Mouse (Mus musculus) neural tube, embryonic 12.5 days (tissue): ENCODE data around the gene Il1r1. TPM values are rescaled to one million over a fixed set of nuclear protein-coding genes. Genes with fewer than 3 reads are reported as not detected.

Experiments
- ATAC-seq: fragments of 200-750 bp; cut with Nextera tagmentation; 2 replicates; pipeline ENCODE4 v1.8.0; 2017; ENCODE audit warnings: low read depth, mild to moderate bottlenecking, moderate TSS enrichment, moderate library complexity; ENCODE audit not compliant: low FRiP score
- H3K27ac ChIP-seq: fragments of 300-500 bp; sonication (generic); 2 replicates; pipeline ENCODE4 v1.5.1; 2016
- H3K27me3 ChIP-seq: fragments of 300-500 bp; sonication (generic); replicated peaks from 2 replicates; pipeline ENCODE4 v1.6.1; 2016; ENCODE audit warnings: mild to moderate bottlenecking
- H3K36me3 ChIP-seq: fragments of 300-500 bp; sonication (generic); 2 replicates; pipeline ENCODE4 v1.6.1; 2016; ENCODE audit warnings: mild to moderate bottlenecking
- H3K4me1 ChIP-seq: fragments of 300-500 bp; sonication (generic); 2 replicates; pipeline ENCODE4 v1.6.1; 2016
- H3K4me2 ChIP-seq: fragments of 300-500 bp; sonication (generic); replicated peaks from 2 replicates; pipeline ENCODE4 v1.6.1; 2016; ENCODE audit warnings: mild to moderate bottlenecking
- H3K4me3 ChIP-seq: fragments of 300-500 bp; sonication (generic); 2 replicates; pipeline ENCODE4 v1.5.1; 2016
- H3K9ac ChIP-seq: fragments of 300-500 bp; sonication (generic); 2 replicates; pipeline ENCODE4 v1.6.1; 2016; ENCODE audit warnings: mild to moderate bottlenecking
- H3K9me3 ChIP-seq: fragments of 300-500 bp; sonication (generic); 2 replicates; pipeline ENCODE4 v1.6.1; 2016; ENCODE audit warnings: mild to moderate bottlenecking
- WGBS: fragments of 180-500 bp; shearing (Covaris S2); methylation state at CpG from one replicate; pipeline ENCODE4 v1.1.7; 2016; 5-methylcytosine and 5-hydroxymethylcytosine counted together
- polyA plus RNA-seq: library from polyadenylated mRNA; unstranded; fragments of >200 nt; fragmentation: Nextera tagmentation; extraction: Ambion mirVana; gene quantifications from 2 replicates; pipeline ENCODE4 v1.2.1, GENCODE M21; 2016

Il1r1 gene
- polyA plus RNA-seq, 1 experiment from 2014 or later, result 0.66 TPM

DNA sequence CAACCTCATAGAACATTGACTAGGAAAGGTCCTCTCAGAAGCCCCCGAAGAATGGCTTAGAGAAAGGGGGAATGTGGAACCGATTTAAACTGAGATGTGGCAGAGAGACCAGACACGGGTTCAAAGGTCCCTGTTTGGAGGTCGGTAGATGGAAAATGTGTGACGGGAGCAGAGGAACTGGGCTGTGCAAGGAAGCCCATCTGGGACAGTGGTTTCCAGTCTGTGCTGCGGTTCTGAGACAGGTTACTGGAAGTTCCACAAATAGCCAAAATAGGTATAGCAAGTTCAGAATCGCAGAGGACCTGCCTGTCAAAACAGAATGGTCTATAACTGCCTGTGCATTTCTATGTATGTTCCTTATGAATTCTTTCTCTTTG, 38.2 kb downstream of the Il1r1 start:
- Histone ChIP-seq H3K4me2 (no peak overlapping the region), H3K27me3 (no peaks in the 10 kb centered on the region), H3K36me3 (no peaks in the 10 kb centered on the region), H3K4me1 (peaks cover 9% of the 10 kb centered on the region), H3K9me3 (no peaks in the 10 kb centered on the region), H3K4me3 (no peak overlapping the region), H3K9ac (no peak overlapping the region), H3K27ac (no peak overlapping the region)
- 86% methylated on average over 7 of the region's 7 CpGs for WGBS
- no peak for ATAC-seq

DNA sequence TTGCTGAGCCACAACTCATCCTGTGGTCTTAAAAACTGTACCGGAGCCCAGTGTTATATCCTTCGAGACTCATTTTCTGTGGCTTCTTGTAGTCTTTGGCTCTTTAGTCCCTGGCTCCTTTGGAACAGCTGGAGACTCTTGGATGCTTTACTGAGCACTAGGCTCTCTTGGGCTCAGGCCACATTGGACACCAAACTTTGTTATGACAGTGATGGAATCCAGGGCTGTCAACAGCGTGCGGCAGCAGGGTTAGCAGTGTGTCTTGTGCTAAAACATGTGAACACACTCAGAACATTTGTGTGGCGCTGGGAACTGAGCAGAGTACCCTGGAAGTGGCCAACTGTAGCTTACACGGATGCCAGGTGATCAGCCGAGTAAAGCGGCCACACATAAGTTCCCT, 38.8 kb downstream of the Il1r1 start:
- H3K36me3 ChIP-seq, result no peaks in the 10 kb centered on the region
- 93% methylated on average over 8 of the region's 8 CpGs for WGBS
- no peak overlapping the region for H3K9ac ChIP-seq
- H3K27me3 ChIP-seq, result no peaks in the 10 kb centered on the region
- peaks cover 9% of the 10 kb centered on the region for H3K4me1 ChIP-seq
- no peaks in the 10 kb centered on the region for H3K9me3 ChIP-seq
- H3K4me2 ChIP-seq, result no peak overlapping the region
- no peak overlapping the region for H3K27ac ChIP-seq
- no peak overlapping the region for H3K4me3 ChIP-seq
- no peak for ATAC-seq

DNA sequence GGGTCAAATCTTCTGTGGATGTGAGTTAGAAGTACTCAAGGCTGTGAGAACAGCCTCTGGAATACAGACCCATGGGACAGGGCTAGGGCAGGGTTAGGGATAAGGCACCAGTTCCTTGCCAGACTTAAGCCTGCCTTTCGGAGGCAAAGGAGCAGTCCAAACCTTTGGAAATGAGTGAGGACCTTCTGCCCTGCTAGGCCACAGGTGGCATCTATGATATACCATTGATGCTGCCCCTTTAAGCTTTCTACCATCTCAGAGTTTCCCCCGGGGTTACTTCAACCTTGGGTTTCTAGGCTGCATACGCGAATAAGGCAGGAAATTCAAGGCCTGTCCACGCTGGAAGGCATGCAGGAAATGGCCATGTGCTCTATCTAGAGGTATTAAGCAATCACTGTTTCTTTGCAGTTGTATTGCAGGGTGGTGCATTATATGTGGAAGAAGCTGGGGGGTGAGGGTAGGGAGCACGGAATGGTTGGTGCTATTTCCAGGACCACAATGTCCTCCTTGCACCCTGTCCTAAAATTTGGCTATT, 40.5 kb downstream of the Il1r1 start:
- H3K4me2 ChIP-seq, result no peak overlapping the region
- no peaks in the 10 kb centered on the region for H3K27me3 ChIP-seq
- H3K9ac ChIP-seq, result no peak overlapping the region
- no peaks in the 10 kb centered on the region for H3K36me3 ChIP-seq
- no peak for ATAC-seq
- H3K4me3 ChIP-seq, result no peak overlapping the region
- H3K9me3 ChIP-seq, result no peaks in the 10 kb centered on the region
- H3K4me1 ChIP-seq, result peaks cover 9% of the 10 kb centered on the region
- WGBS, result 79% methylated on average over 6 of the region's 6 CpGs
- no peak overlapping the region for H3K27ac ChIP-seq

DNA sequence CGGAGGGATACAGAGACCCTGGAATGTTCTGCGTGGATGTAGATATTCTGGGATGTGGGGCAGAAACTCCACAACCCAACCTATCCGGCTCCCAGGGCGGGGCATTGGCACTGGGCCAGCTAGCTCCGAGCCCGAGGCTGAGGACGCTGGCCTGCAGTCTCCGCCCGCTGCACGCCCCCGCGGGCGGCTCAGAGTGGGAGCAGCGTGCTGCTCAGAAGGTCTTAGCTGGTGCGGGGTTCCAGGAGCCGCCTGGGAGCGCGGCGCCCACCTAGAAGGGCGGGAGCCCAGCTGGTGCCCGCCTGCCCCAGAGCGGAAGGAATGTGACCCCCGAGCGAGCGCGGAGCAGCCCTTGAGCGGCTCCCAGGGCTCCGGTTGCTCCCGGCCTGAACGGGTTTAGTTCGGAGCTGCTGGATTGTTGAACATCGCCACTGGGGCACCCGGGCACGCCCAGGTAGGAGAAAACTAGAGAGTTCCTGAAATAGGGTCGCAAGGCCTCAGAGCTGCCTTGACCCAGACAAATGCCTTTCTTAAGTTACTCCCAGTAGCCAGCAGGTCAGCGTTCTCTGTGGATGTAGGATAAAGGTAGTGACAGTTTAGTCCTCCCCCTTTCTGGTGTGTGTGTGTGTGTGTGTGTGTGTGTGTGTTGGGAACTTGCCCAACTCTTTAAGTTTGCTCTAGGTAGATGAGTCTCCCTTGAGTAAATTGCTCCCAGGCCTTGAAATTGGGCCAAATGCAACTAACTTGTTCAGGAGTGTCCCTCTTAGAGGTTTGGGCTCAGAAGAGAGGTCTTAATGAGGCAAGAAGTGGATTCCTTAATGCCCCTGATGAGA, 41.8 kb downstream of the Il1r1 start:
- Histone ChIP-seq H3K4me1 (peaks cover 9% of the 10 kb centered on the region), H3K4me3 (peak overlapping the region; percentile 43)
- 4% methylated on average over 36 of the region's 36 CpGs for WGBS

DNA sequence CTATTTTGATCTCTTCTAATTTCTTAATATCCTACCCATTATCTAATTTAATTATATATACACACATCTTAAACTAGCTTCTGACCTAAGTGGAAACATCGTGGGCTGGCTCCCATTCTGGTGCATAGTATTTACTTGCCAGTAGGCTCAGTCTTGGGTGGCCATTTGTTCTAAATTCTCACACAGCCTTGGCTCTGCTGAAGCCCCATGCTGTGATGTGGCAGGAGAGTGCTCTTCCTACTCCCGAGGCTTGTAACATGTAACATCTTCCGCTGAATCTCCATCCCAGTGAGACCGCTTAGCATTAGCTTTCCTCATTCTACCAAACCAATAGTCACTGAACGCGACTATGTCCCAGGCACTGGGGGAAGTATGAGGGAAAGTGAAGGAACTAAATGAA, 43.0 kb downstream of the Il1r1 start:
- no peak overlapping the region for H3K4me2 ChIP-seq
- WGBS, result 87% methylated on average over 6 of the region's 6 CpGs
- H3K9ac ChIP-seq, result no peak overlapping the region
- H3K4me3 ChIP-seq, result no peak overlapping the region
- ATAC-seq, result no peak
- no peaks in the 10 kb centered on the region for H3K9me3 ChIP-seq
- H3K4me1 ChIP-seq, result peaks cover 9% of the 10 kb centered on the region
- no peaks in the 10 kb centered on the region for H3K27me3 ChIP-seq
- H3K27ac ChIP-seq, result no peak overlapping the region
- no peaks in the 10 kb centered on the region for H3K36me3 ChIP-seq

More for the DNA sequence above, 41.8 kb downstream of the Il1r1 start:
- peak overlapping the region; percentile 61 for H3K9ac ChIP-seq
- H3K27ac ChIP-seq, result no peak overlapping the region
- H3K9me3 ChIP-seq, result no peaks in the 10 kb centered on the region
- ATAC-seq, result peak; percentile 77
- no peaks in the 10 kb centered on the region for H3K27me3 ChIP-seq
- H3K36me3 ChIP-seq, result no peaks in the 10 kb centered on the region
- peak overlapping the region; percentile 82 for H3K4me2 ChIP-seq

DNA sequence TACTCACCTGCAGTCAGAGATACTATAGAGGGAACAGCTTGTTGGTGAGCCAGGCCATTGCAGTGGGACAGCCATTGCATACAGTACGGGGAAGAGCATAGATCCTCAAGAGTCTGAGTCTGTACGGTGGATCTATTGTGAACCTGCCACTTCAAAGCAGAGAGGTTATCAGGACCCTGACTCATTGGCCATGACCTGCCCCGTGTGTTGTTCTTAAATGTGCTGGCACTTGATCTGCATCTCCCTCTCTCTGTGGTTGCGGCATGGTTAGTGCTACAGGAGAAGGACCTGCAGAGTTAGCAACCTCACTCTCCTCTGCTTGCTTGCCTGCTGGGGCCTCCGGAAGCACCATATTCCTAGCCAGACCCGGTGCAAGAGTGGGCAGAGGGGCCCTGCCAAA, 43.7 kb downstream of the Il1r1 start:
- WGBS, result 88% methylated on average over 6 of the region's 6 CpGs
- H3K4me2 ChIP-seq, result no peak overlapping the region
- H3K4me1 ChIP-seq, result peaks cover 9% of the 10 kb centered on the region
- no peaks in the 10 kb centered on the region for H3K9me3 ChIP-seq
- H3K9ac ChIP-seq, result no peak overlapping the region
- no peaks in the 10 kb centered on the region for H3K27me3 ChIP-seq
- ATAC-seq, result no peak
- no peak overlapping the region for H3K4me3 ChIP-seq
- H3K27ac ChIP-seq, result no peak overlapping the region
- no peaks in the 10 kb centered on the region for H3K36me3 ChIP-seq

DNA sequence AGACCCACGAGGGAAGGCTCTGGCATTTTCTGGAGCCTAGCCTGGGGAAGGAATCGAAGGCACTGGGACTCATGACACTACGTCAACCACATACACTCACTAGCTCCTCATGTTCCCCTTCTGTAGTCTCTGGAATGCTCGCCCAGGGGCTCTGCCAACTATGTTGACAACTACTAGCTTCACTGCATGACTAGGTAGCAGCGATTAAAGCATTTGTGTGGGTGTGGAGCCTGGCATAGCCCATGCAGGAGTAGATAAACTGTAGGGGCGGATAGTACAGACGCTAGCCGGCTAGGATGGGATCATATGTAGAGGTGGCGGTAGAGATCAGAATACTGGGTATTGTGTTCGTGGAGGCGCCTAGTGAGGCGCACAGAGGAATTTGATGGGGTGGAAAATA, 45.5 kb downstream of the Il1r1 start:
- H3K4me1 ChIP-seq, result peaks cover 9% of the 10 kb centered on the region

DNA sequence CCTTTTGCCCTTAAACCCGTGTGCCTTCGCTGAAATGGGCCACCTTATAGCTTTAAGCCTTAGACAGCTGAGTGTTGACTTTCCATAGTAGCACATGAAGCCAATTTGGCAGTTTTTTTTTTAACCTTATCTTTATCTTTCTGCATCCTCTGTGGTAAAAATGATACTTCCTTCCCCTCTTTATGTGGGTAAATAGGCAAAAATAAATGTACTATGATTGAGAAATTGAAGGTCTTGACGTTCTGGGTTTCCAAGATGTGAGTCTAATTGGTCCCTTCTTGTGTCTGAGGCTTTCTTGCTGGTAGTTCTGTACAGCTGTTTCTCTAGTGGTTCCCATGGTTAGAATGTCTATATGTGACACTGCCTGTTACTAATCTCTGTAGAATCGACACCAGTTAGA, 46.2 kb downstream of the Il1r1 start:
- Histone ChIP-seq H3K9ac (no peak overlapping the region), H3K27ac (no peak overlapping the region), H3K36me3 (no peaks in the 10 kb centered on the region), H3K4me3 (no peak overlapping the region), H3K4me2 (no peak overlapping the region), H3K9me3 (no peaks in the 10 kb centered on the region), H3K27me3 (no peaks in the 10 kb centered on the region), H3K4me1 (peaks cover 9% of the 10 kb centered on the region)
- WGBS, result 91% methylated on average over 4 of the region's 4 CpGs
- no peak for ATAC-seq

More for the DNA sequence above, 45.5 kb downstream of the Il1r1 start:
- no peaks in the 10 kb centered on the region for H3K27me3 ChIP-seq
- H3K4me3 ChIP-seq, result no peak overlapping the region
- H3K9me3 ChIP-seq, result no peaks in the 10 kb centered on the region
- WGBS, result 93% methylated on average over 12 of the region's 12 CpGs
- no peak for ATAC-seq
- no peak overlapping the region for H3K27ac ChIP-seq
- H3K9ac ChIP-seq, result no peak overlapping the region
- H3K4me2 ChIP-seq, result no peak overlapping the region
- H3K36me3 ChIP-seq, result no peaks in the 10 kb centered on the region

DNA sequence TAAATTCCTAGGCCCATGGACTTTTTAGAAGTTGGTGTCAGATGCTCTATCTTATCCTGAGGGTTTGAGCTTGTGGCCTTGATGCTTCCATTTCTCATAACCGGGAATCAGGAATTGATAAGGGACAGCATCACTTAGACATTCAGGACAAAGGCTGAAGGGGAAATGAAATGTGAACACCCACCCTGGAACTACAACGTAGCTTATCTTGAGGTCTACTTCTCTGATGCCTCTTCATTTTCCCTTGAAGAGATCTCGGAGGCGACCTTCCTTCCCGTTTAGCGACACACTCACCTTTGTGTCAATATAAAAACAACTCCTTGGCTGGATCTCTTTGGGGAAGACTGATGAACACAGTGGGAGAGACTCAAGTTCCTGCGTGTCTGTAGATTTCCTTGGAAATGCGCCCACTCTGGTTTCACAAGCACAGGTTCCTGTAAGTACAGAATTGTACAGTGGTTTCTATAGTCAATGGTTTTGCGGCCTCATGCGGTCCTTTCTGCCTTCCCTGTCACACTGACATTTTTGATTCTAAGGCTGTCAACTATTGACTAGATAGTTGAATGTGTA, 46.7 kb downstream of the Il1r1 start:
- H3K4me1 ChIP-seq, result peaks cover 3% of the 10 kb centered on the region
- H3K4me2 ChIP-seq, result no peak overlapping the region
- no peak for ATAC-seq
- H3K9ac ChIP-seq, result no peak overlapping the region
- H3K4me3 ChIP-seq, result no peak overlapping the region
- 93% methylated on average over 10 of the region's 10 CpGs for WGBS
- no peaks in the 10 kb centered on the region for H3K9me3 ChIP-seq
- H3K27ac ChIP-seq, result no peak overlapping the region
- H3K36me3 ChIP-seq, result no peaks in the 10 kb centered on the region
- H3K27me3 ChIP-seq, result no peaks in the 10 kb centered on the region

DNA sequence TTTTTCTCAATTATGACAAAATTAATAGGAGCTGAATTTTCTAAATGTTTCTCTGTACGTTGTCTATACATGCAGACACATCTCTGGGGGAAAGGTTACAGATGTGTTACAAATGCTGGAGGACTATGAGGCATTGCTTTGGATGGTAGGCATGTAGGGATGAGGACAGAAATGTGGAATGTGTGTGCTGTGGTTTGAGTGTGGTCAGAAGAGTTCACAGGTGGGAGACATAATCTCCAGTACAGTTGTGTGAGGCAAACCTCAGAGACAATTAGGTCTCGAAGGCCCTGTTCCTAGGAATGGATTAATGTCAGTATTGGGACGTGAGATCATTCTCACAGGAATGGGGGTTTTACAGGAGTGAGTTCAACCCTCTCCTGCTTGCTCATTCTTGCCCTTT, 47.3 kb downstream of the Il1r1 start:
- H3K27me3 ChIP-seq, result no peaks in the 10 kb centered on the region
- ATAC-seq, result no peak
- H3K9ac ChIP-seq, result no peak overlapping the region
- no peak overlapping the region for H3K27ac ChIP-seq
- H3K36me3 ChIP-seq, result no peaks in the 10 kb centered on the region
- WGBS, result 89% methylated on average over 3 of the region's 3 CpGs
- no peaks in the 10 kb centered on the region for H3K4me1 ChIP-seq
- no peak overlapping the region for H3K4me2 ChIP-seq
- H3K4me3 ChIP-seq, result no peak overlapping the region
- no peaks in the 10 kb centered on the region for H3K9me3 ChIP-seq

DNA sequence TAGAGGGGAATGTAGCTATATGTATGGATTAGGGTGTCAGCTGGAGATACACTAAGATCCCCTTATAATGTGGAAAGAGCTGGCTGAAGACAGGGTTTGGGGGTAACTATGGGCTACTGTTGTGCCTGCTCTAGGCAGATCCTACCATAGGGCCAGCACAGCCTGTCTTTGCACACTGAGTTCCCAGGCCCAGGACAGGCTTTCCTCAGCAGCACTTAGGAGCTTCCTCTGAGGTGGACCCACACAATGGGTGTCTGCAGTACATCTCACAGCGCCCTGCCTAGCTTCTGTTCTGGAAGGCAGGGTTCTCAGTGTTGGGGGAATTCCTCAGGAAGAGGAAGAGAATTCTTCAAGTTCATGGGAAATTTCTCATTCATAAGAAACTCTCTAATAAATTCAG, 48.6 kb downstream of the Il1r1 start:
- 93% methylated on average over 1 of the region's 1 CpGs for WGBS
- Histone ChIP-seq H3K27me3 (no peaks in the 10 kb centered on the region), H3K9me3 (no peaks in the 10 kb centered on the region), H3K4me2 (no peak overlapping the region), H3K27ac (no peak overlapping the region), H3K9ac (no peak overlapping the region), H3K4me3 (no peak overlapping the region), H3K36me3 (no peaks in the 10 kb centered on the region), H3K4me1 (no peaks in the 10 kb centered on the region)
- no peak for ATAC-seq

DNA sequence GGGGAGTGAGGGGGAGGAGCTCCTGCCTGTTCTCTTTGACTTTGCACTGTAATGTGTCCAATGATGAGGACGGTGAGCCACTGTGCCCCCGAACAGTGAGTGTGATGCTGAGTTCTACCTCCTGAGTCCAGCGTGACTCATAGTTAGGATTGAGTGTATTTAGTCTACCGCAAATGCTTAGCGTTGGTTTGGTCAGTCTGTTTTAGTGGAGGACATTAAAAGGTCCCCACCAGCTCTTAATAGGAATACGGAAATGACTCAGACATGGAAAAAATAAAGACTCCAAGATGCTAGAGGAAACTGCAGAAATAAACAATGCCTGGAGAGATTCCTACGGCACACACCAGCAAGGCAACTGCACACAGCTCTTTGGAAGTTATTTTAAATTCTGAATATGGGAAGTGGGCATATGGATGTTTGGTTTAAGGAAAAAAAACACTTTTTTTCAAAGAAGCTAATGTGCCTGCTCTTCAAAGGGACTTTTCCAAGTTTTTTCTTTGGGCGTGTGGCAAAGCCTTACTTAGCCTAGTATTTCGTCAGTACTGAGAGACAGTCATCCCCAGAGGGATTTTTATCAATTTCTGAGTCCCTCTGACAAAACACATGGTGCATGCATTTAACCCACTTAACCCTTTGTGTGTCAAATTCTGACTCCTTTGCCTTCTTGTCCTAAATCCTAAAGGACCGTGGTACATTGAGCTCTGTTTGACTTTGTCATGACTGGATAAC, 50.6 kb downstream of the Il1r1 start:
- Histone ChIP-seq H3K9me3 (no peaks in the 10 kb centered on the region), H3K4me1 (no peaks in the 10 kb centered on the region), H3K27me3 (no peaks in the 10 kb centered on the region), H3K27ac (no peak overlapping the region), H3K4me2 (no peak overlapping the region), H3K36me3 (no peaks in the 10 kb centered on the region), H3K4me3 (no peak overlapping the region), H3K9ac (no peak overlapping the region)
- WGBS, result 78% methylated on average over 10 of the region's 10 CpGs
- ATAC-seq, result no peak
